Mouse (Mus musculus) cerebellum, adult 18-20 months (tissue): Measurements from ENCODE around the gene Bin2.

ENCODE experiments used
- DNase-seq, 2 experiments: peaks; one replicate each; pipeline ENCODE4 v3.0.0; 2021

Bin2 gene

GRCm38 (mm10) chr15:100681770-100682169, 12.4 kb upstream of the Bin2 start:
- no peak for DNase-seq

GRCm38 (mm10) chr15:100680381-100680780, 11.0 kb upstream of the Bin2 start:
- DNase-seq: no peak

- DNase-seq: no peak
Observed at GRCm38 (mm10) chr15:100679005-100679404, 9.7 kb upstream of the Bin2 start.

- no peak for DNase-seq
Observed at GRCm38 (mm10) chr15:100678581-100678980, 9.2 kb upstream of the Bin2 start.

GRCm38 (mm10) chr15:100677675-100678074, 8.3 kb upstream of the Bin2 start:
- no peak for DNase-seq

- DNase-seq: no peak
Observed at GRCm38 (mm10) chr15:100676521-100676920, 7.2 kb upstream of the Bin2 start.

GRCm38 (mm10) chr15:100675486-100675885, 6.1 kb upstream of the Bin2 start:
- DNase-seq: no peak

- DNase-seq: no peak
Observed at GRCm38 (mm10) chr15:100674566-100674965, 5.2 kb upstream of the Bin2 start.

- DNase-seq: no peak
Observed at GRCm38 (mm10) chr15:100673585-100674391, 4.4 kb upstream of the Bin2 start.

- no peak for DNase-seq
Observed at GRCm38 (mm10) chr15:100670833-100671232, 1.5 kb upstream of the Bin2 start.

GRCm38 (mm10) chr15:100670004-100670403, 651 bp upstream of the Bin2 start:
- no peak for DNase-seq

GRCm38 (mm10) chr15:100667871-100668545, 1.3 kb downstream of the Bin2 start:
- no peak for DNase-seq

GRCm38 (mm10) chr15:100667420-100667819, 1.9 kb downstream of the Bin2 start:
- no peak for DNase-seq

GRCm38 (mm10) chr15:100666851-100667250, 2.5 kb downstream of the Bin2 start:
- no peak for DNase-seq

- DNase-seq: no peak
Observed at GRCm38 (mm10) chr15:100666219-100666696, 3.1 kb downstream of the Bin2 start.

GRCm38 (mm10) chr15:100665411-100666218, 3.7 kb downstream of the Bin2 start:
- DNase-seq: no peak

GRCm38 (mm10) chr15:100664813-100665274, 4.5 kb downstream of the Bin2 start:
- DNase-seq: no peak

- DNase-seq: no peak
Observed at GRCm38 (mm10) chr15:100660805-100661204, 8.5 kb downstream of the Bin2 start.

- DNase-seq: peak; percentile 45 to 49
Observed at GRCm38 (mm10) chr15:100660306-100660705, 9.0 kb downstream of the Bin2 start.

GRCm38 (mm10) chr15:100655201-100655600, 14.2 kb downstream of the Bin2 start:
- no peak for DNase-seq

GRCm38 (mm10) chr15:100654271-100654670, 15.1 kb downstream of the Bin2 start:
- no peak for DNase-seq

- no peak for DNase-seq
Observed at GRCm38 (mm10) chr15:100651610-100652009, 17.7 kb downstream of the Bin2 start.

- peak; percentile 46 to 48 for DNase-seq
Observed at GRCm38 (mm10) chr15:100650111-100650510, 19.2 kb downstream of the Bin2 start.
